Mouse (Mus musculus): ENCODE data around the gene Tomm34. TPM values are rescaled to one million over a fixed set of nuclear protein-coding genes. Genes with fewer than 3 reads are reported as not detected.

The Tomm34 gene
- polyA plus RNA-seq, 1 experiment from 2014 or later: 52.5 TPM

DNA sequence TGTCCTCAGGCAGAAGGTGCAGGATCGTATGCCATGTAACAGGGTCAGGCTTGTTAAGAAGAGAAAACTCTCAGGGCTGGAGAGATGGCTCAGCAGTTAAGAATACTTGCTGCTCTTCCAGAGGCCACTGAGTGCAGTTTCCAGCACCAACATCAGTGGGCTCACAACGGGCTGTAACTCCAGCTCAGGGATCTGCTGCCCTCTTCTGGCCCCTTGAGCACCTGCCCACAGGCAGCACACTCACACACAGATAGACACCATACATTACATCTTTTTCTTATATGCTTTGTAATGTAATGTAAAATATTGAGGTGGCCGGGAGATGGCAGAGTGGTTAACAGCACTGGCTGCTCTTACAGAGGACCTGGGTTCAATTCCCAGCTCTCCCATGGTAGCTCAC is 38.0 kb downstream of the Tomm34 start:
- Histone ChIP-seq H3K4me2 (ENCODE audit: low read length) (no peak overlapping the region), H3K4me3 (ENCODE audit: low read length) (no peak overlapping the region), H3K9ac (ENCODE audit: low read depth, low read length) (no peak overlapping the region), H3K36me3 (ENCODE audit: control insufficient read depth, insufficient read depth, low read length) (no peaks in the 10 kb centered on the region), H3K9me3 (ENCODE audit: control insufficient read depth, low read length) (no peaks in the 10 kb centered on the region), H3K27ac (ENCODE audit: low read depth, low read length) (no peak overlapping the region), H3K27me3 (replicated peaks; ENCODE audit: control insufficient read depth, insufficient read depth, low read length) (no peaks in the 10 kb centered on the region), H3K4me1 (ENCODE audit: control insufficient read depth, insufficient read depth, low read depth, low read length) (no peaks in the 10 kb centered on the region)
- no peak for ATAC-seq
- 89% methylated on average over 3 of the region's 3 CpGs for WGBS

DNA sequence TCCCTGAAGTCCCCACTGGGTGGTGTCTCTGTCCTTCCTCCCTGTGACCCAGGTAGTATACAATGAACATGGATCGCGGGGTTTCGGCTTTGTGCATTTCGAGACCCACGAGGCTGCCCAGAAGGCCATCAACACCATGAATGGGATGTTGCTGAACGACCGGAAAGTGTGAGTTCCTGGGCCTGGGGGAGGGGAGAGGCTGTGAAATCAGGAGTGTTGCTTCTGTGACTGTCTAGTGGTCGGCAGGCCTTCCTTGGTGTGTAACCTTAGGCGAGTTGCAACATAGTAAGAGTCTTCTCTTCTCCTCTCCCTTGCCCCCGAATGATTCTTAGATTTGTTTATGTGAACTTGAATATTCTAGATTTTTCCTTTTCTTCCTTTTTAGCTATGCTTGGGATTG is 39.8 kb downstream of the Tomm34 start:
- H3K36me3 ChIP-seq (ENCODE audit: control insufficient read depth, insufficient read depth, low read length): no peaks in the 10 kb centered on the region
- no peaks in the 10 kb centered on the region for H3K27me3 ChIP-seq (replicated peaks; ENCODE audit: control insufficient read depth, insufficient read depth, low read length)
- no peak overlapping the region for H3K27ac ChIP-seq (ENCODE audit: low read depth, low read length)
- no peak for ATAC-seq
- no peak overlapping the region for H3K4me3 ChIP-seq (ENCODE audit: low read length)
- H3K4me1 ChIP-seq (ENCODE audit: control insufficient read depth, insufficient read depth, low read depth, low read length): no peaks in the 10 kb centered on the region
- no peaks in the 10 kb centered on the region for H3K9me3 ChIP-seq (ENCODE audit: control insufficient read depth, low read length)
- no peak overlapping the region for H3K4me2 ChIP-seq (ENCODE audit: low read length)
- no peak overlapping the region for H3K9ac ChIP-seq (ENCODE audit: low read depth, low read length)
- 85% methylated on average over 10 of the region's 10 CpGs for WGBS

DNA sequence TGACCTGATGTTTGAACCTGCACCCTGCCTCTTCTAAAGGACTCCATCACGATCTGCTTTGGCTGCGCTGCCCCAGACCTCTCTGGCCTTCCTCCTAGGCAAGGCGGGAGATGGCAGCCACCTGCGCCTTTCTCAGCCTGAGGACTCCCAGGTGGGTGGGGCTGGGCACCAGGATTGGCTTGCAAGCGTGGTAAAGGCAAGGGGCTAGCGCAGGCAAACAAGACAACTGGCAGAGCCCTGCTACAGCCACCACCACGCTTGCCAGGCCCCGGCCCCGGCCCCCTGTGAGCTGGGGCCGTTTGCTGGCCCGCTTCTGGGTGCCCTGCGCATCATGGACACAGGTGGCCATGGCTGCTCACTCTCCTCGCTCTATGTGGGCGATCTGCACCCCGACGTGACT is 45.8 kb downstream of the Tomm34 start, which contains the start of gene Pabpc1l:
Pabpc1l (plus strand) TSS at position 301 of the 400 bp plus-strand sequence.
- no peak within 1 kb of the TSS for H3K9ac ChIP-seq (ENCODE audit: low read depth, low read length)
- H3K4me1 ChIP-seq (ENCODE audit: control insufficient read depth, insufficient read depth, low read depth, low read length): no peaks in the 10 kb centered on the region
- no peaks in the 10 kb centered on the region for H3K27me3 ChIP-seq (replicated peaks; ENCODE audit: control insufficient read depth, insufficient read depth, low read length)
- no peaks in the 10 kb centered on the region for H3K9me3 ChIP-seq (ENCODE audit: control insufficient read depth, low read length)
- ATAC-seq: no peak
- H3K36me3 ChIP-seq (ENCODE audit: control insufficient read depth, insufficient read depth, low read length): no peaks in the 10 kb centered on the region
- no peak within 1 kb of the TSS for H3K4me2 ChIP-seq (ENCODE audit: low read length)
- H3K4me3 ChIP-seq (ENCODE audit: low read length): no peak within 1 kb of the TSS
- no peak within 1 kb of the TSS for H3K27ac ChIP-seq (ENCODE audit: low read depth, low read length)
- WGBS: 85% methylated on average over 14 of the region's 16 CpGs

DNA sequence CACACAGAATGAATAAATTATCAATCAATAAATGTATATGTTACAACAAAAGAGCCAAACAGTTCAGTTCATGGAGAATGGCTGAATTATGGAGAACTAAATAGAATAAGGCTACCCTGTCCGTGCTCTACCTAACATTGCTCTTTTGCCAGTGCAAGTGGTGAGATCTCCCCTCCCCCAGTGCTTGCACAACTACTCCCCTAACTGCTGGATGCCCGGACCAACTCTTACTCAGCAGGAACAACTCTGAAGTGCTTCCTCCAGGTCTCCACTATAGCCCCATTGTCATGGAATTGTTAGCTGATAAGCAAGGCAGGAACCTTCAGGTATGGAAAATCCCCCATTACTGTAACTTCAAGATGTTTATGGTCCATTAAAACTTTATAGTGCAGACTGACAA is 48.9 kb downstream of the Tomm34 start:
- no peaks in the 10 kb centered on the region for H3K27me3 ChIP-seq (replicated peaks; ENCODE audit: control insufficient read depth, insufficient read depth, low read length)
- 56% methylated on average over 2 of the region's 2 CpGs for WGBS
- peaks cover 18% of the 10 kb centered on the region for H3K36me3 ChIP-seq (ENCODE audit: control insufficient read depth, insufficient read depth, low read length)
- H3K27ac ChIP-seq (ENCODE audit: low read depth, low read length): no peak overlapping the region
- no peak overlapping the region for H3K4me3 ChIP-seq (ENCODE audit: low read length)
- H3K9me3 ChIP-seq (ENCODE audit: control insufficient read depth, low read length): no peaks in the 10 kb centered on the region
- no peak for ATAC-seq
- H3K4me1 ChIP-seq (ENCODE audit: control insufficient read depth, insufficient read depth, low read depth, low read length): no peaks in the 10 kb centered on the region
- no peak overlapping the region for H3K4me2 ChIP-seq (ENCODE audit: low read length)
- no peak overlapping the region for H3K9ac ChIP-seq (ENCODE audit: low read depth, low read length)

DNA sequence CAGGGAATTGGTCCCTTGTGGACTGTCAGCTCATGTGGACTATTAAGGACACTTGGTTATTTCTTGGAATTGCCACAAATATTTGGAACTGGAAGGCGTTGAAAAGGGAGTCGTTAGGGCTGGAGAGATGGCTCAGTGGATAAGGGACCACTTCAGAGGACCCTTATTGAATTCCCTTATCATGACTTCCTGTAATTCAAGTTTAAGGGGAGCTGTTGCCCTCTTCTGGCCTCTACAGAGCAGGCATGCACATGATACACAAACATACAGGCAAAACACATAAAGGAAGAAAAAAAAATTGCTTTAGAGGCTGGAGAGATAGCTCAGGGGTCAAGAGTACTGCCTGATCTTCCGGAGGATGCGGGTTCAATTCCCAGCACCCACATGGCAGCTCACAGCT is 51.0 kb downstream of the Tomm34 start:
- Histone ChIP-seq H3K27me3 (replicated peaks; ENCODE audit: control insufficient read depth, insufficient read depth, low read length) (no peaks in the 10 kb centered on the region), H3K4me3 (ENCODE audit: low read length) (no peak overlapping the region), H3K27ac (ENCODE audit: low read depth, low read length) (no peak overlapping the region), H3K4me1 (ENCODE audit: control insufficient read depth, insufficient read depth, low read depth, low read length) (no peaks in the 10 kb centered on the region), H3K36me3 (ENCODE audit: control insufficient read depth, insufficient read depth, low read length) (peaks cover 37% of the 10 kb centered on the region), H3K9me3 (ENCODE audit: control insufficient read depth, low read length) (no peaks in the 10 kb centered on the region), H3K9ac (ENCODE audit: low read depth, low read length) (no peak overlapping the region), H3K4me2 (ENCODE audit: low read length) (no peak overlapping the region)
- WGBS: 94% methylated on average over 4 of the region's 4 CpGs
- no peak for ATAC-seq

DNA sequence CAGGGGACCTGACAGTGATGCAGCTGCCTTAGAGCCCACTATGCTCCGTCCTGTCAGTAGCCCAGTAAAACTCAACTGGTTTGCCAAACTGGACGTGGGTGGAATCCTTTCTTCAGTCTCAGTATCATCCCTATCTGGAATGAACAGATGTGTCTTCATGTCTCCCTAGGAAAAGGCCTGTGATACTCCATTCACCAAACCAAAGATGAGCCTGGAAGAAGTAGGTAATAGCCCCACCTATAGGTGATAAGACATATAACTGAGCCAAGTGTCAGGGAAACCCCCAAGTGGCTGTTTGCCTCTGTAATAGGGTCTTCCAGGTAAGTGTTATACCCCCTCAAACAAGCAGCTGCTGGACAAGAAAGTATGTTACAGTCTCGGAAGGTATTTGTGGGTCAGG is 52.1 kb downstream of the Tomm34 start:
- no peaks in the 10 kb centered on the region for H3K9me3 ChIP-seq (ENCODE audit: control insufficient read depth, low read length)
- H3K9ac ChIP-seq (ENCODE audit: low read depth, low read length): no peak overlapping the region
- no peak overlapping the region for H3K27ac ChIP-seq (ENCODE audit: low read depth, low read length)
- WGBS: 95% methylated on average over 3 of the region's 3 CpGs
- H3K36me3 ChIP-seq (ENCODE audit: control insufficient read depth, insufficient read depth, low read length): peaks cover 37% of the 10 kb centered on the region
- no peak overlapping the region for H3K4me2 ChIP-seq (ENCODE audit: low read length)
- H3K4me1 ChIP-seq (ENCODE audit: control insufficient read depth, insufficient read depth, low read depth, low read length): no peaks in the 10 kb centered on the region
- 0 out of 2 replicates have a peak, but pooled peaks have one; percentile 9 for ATAC-seq
- no peak overlapping the region for H3K4me3 ChIP-seq (ENCODE audit: low read length)
- H3K27me3 ChIP-seq (replicated peaks; ENCODE audit: control insufficient read depth, insufficient read depth, low read length): no peaks in the 10 kb centered on the region

DNA sequence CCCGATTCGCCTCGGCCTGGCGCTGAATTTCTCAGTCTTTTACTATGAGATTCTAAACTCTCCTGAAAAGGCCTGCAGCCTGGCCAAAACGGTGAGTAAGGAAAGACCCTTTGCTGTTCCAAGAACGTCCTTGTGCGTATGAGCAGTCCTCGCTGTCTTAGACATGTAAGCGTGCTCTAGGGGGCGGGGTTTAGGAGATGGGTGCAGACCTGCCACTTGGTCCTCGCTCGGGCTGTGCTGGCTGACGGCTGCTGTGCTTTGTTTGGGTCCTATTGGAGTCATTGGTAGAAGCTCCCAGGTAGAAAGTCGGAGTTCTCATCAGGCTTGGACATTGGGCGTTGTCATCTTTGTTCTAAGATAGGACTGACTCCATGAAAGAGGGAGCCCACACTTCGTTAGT is 55.7 kb downstream of the Tomm34 start:
- Histone ChIP-seq H3K9me3 (ENCODE audit: control insufficient read depth, low read length) (no peaks in the 10 kb centered on the region), H3K4me1 (ENCODE audit: control insufficient read depth, insufficient read depth, low read depth, low read length) (no peaks in the 10 kb centered on the region), H3K27me3 (replicated peaks; ENCODE audit: control insufficient read depth, insufficient read depth, low read length) (no peaks in the 10 kb centered on the region), H3K4me2 (ENCODE audit: low read length) (no peak overlapping the region), H3K4me3 (ENCODE audit: low read length) (no peak overlapping the region), H3K9ac (ENCODE audit: low read depth, low read length) (no peak overlapping the region), H3K36me3 (ENCODE audit: control insufficient read depth, insufficient read depth, low read length) (peaks cover 51% of the 10 kb centered on the region), H3K27ac (ENCODE audit: low read depth, low read length) (no peak overlapping the region)
- 94% methylated on average over 16 of the region's 16 CpGs for WGBS
- no peak for ATAC-seq

DNA sequence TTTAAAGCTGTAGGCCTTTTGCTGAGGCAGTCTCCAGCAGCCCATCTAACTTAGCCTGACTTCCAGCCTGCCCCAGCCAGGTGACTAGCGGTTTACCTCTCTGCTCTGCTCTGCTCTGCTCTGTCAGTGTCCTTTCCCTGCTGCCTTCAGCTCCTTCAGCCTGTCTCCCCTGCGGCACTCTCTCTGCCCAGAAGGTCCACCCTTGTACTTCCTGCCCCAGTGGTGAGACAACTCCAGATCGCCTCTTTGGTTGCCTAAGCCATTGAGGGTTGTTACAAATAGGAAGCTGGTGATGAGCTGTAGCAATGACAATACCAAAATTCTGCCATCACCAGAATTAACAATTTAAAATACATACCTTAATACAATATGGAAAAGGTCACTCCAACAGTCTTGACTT is 60.0 kb downstream of the Tomm34 start:
- H3K9me3 ChIP-seq (ENCODE audit: control insufficient read depth, low read length): no peaks in the 10 kb centered on the region
- H3K27me3 ChIP-seq (replicated peaks; ENCODE audit: control insufficient read depth, insufficient read depth, low read length): no peaks in the 10 kb centered on the region
- H3K36me3 ChIP-seq (ENCODE audit: control insufficient read depth, insufficient read depth, low read length): peaks cover 22% of the 10 kb centered on the region
- H3K9ac ChIP-seq (ENCODE audit: low read depth, low read length): no peak overlapping the region
- ATAC-seq: no peak
- no peaks in the 10 kb centered on the region; the same call in 1 of the 2 replicates for H3K4me1 ChIP-seq (ENCODE audit: control insufficient read depth, insufficient read depth, low read depth, low read length)
- WGBS: 90% methylated on average over 3 of the region's 3 CpGs
- no peak overlapping the region for H3K27ac ChIP-seq (ENCODE audit: low read depth, low read length)
- no peak overlapping the region for H3K4me2 ChIP-seq (ENCODE audit: low read length)
- no peak overlapping the region for H3K4me3 ChIP-seq (ENCODE audit: low read length)

DNA sequence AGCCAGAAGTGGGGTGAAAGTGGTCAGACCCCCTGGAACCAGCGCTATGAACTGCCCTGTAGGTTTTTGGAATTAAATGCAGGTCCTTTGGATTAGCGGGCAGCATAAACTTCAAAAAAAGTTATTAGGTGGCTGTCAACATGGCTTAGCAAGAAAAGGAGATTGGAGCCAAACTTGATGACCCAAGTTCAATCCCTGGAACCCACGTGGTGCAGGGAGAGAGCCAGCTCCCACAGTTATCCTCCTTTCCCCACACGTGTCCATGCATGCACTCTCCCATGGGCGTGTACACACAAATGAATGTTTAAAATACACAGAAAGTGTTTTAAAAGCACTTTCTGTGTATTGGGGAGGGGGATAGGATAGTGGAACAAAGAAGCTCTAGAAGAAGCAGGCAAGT is 60.5 kb downstream of the Tomm34 start:
- no peak for ATAC-seq
- no peak overlapping the region for H3K4me3 ChIP-seq (ENCODE audit: low read length)

DNA sequence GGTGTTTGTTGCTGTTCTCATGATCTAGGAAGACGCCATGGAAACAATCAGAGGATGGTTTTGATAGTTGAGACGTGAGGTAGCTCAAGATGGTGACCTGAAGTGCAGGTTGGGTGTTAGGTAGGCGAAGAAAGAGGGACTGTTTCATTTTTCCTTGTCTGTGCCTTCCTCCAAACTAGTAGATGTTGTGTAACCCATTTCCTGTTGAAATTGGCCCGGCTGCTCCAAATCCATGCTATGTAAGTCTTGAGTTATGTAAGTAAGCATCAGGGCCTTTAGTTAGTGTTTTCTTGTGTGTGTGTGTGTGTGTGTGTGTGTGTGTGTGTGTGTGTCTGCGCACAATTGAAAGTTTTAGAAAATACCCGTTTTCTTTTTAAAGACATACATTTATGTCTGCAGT is 61.7 kb downstream of the Tomm34 start:
- no peak overlapping the region for H3K4me3 ChIP-seq (ENCODE audit: low read length)
- no peak for ATAC-seq
- H3K36me3 ChIP-seq (ENCODE audit: control insufficient read depth, insufficient read depth, low read length): peaks cover 14% of the 10 kb centered on the region
- no peak overlapping the region for H3K27ac ChIP-seq (ENCODE audit: low read depth, low read length)
- no peak overlapping the region for H3K4me2 ChIP-seq (ENCODE audit: low read length)
- no peaks in the 10 kb centered on the region for H3K9me3 ChIP-seq (ENCODE audit: control insufficient read depth, low read length)
- peaks cover 4% of the 10 kb centered on the region; the same call in 1 of the 2 replicates for H3K4me1 ChIP-seq (ENCODE audit: control insufficient read depth, insufficient read depth, low read depth, low read length)
- H3K9ac ChIP-seq (ENCODE audit: low read depth, low read length): no peak overlapping the region
- H3K27me3 ChIP-seq (replicated peaks; ENCODE audit: control insufficient read depth, insufficient read depth, low read length): no peaks in the 10 kb centered on the region
- 91% methylated on average over 6 of the region's 6 CpGs for WGBS

More for the DNA sequence above, 60.5 kb downstream of the Tomm34 start:
- H3K27me3 ChIP-seq (replicated peaks; ENCODE audit: control insufficient read depth, insufficient read depth, low read length): no peaks in the 10 kb centered on the region
- WGBS: 88% methylated on average over 5 of the region's 5 CpGs
- H3K9ac ChIP-seq (ENCODE audit: low read depth, low read length): no peak overlapping the region
- H3K36me3 ChIP-seq (ENCODE audit: control insufficient read depth, insufficient read depth, low read length): peaks cover 18% of the 10 kb centered on the region
- H3K4me2 ChIP-seq (ENCODE audit: low read length): no peak overlapping the region
- no peak overlapping the region for H3K27ac ChIP-seq (ENCODE audit: low read depth, low read length)
- H3K9me3 ChIP-seq (ENCODE audit: control insufficient read depth, low read length): no peaks in the 10 kb centered on the region
- peaks cover 2% of the 10 kb centered on the region; the same call in 1 of the 2 replicates for H3K4me1 ChIP-seq (ENCODE audit: control insufficient read depth, insufficient read depth, low read depth, low read length)

All from hindbrain, embryonic 16.5 days (tissue).